Mouse (Mus musculus) hindbrain, embryonic 10.5 days (tissue): ENCODE measurements around the gene Sfxn3. TPM values are rescaled to one million over a fixed set of nuclear protein-coding genes. Genes with fewer than 3 reads are reported as not detected.

Experiments used
- DNase-seq: peaks from one replicate; pipeline ENCODE4 v3.0.0-alpha.2; 2017; ENCODE audit warnings: low spot score
- H3K27ac ChIP-seq: fragments of 300-500 bp; sonication (generic); 2 replicates; pipeline ENCODE4 v1.5.1; 2016; ENCODE audit warnings: mild to moderate bottlenecking, moderate library complexity
- H3K27me3 ChIP-seq: fragments of 300-500 bp; sonication (generic); 2 replicates; pipeline ENCODE4 v1.6.1; 2016; ENCODE audit warnings: mild to moderate bottlenecking; ENCODE audit not compliant: poor library complexity, insufficient read depth, severe bottlenecking
- H3K36me3 ChIP-seq: fragments of 300-500 bp; sonication (generic); 2 replicates; pipeline ENCODE4 v1.6.1; 2016; ENCODE audit warnings: mild to moderate bottlenecking, moderate library complexity
- H3K4me1 ChIP-seq: fragments of 300-500 bp; sonication (generic); replicated peaks from 2 replicates; pipeline ENCODE4 v1.6.1; 2016; ENCODE audit warnings: mild to moderate bottlenecking
- H3K4me3 ChIP-seq: fragments of 300-500 bp; sonication (generic); 2 replicates; pipeline ENCODE4 v1.5.1; 2016; ENCODE audit warnings: mild to moderate bottlenecking, moderate library complexity
- H3K9me3 ChIP-seq: fragments of 300-500 bp; sonication (generic); 2 replicates; pipeline ENCODE4 v1.6.1; 2016; ENCODE audit warnings: mild to moderate bottlenecking, moderate library complexity
- WGBS: fragments of 180-500 bp; shearing (Covaris S2); methylation state at CpG from one replicate; pipeline ENCODE4 v1.1.7; 2016; 5-methylcytosine and 5-hydroxymethylcytosine counted together
- polyA plus RNA-seq: library from polyadenylated mRNA; unstranded; fragments of >200 nt; fragmentation: Nextera tagmentation; extraction: Ambion mirVana; gene quantifications from 2 replicates; pipeline ENCODE4 v1.2.1, GENCODE M21; 2016

Sfxn3 gene
- polyA plus RNA-seq, 1 experiment from 2014 or later, result 17.8 TPM

GRCm38 (mm10) chr19:45075323-45076035, 28.2 kb downstream of the Sfxn3 start:
- WGBS, result under 1% methylated on average over 32 of the region's 32 CpGs
- DNase-seq, result peak; percentile 57
- Histone ChIP-seq H3K27me3 (peaks cover 85% of the 10 kb centered on the region), H3K36me3 (no peaks in the 10 kb centered on the region), H3K4me1 (peaks cover 54% of the 10 kb centered on the region), H3K4me3 (peak overlapping the region; percentile 72), H3K9me3 (no peaks in the 10 kb centered on the region), H3K27ac (peak overlapping the region; percentile 91)

- no peak overlapping the region for H3K27ac ChIP-seq
- H3K4me3 ChIP-seq, result peak overlapping the region; percentile 72
- DNase-seq, result no peak
- no peaks in the 10 kb centered on the region for H3K36me3 ChIP-seq
- no peaks in the 10 kb centered on the region for H3K9me3 ChIP-seq
- 6% methylated on average over 17 of the region's 17 CpGs for WGBS
- H3K4me1 ChIP-seq, result peaks cover 60% of the 10 kb centered on the region
- peaks cover 85% of the 10 kb centered on the region for H3K27me3 ChIP-seq
Observed at GRCm38 (mm10) chr19:45076036-45076575, 28.8 kb downstream of the Sfxn3 start.

GRCm38 (mm10) chr19:45076586-45077510, 29.5 kb downstream of the Sfxn3 start:
- WGBS, result under 1% methylated on average over 62 of the region's 62 CpGs
- Histone ChIP-seq H3K36me3 (no peaks in the 10 kb centered on the region), H3K4me3 (peak overlapping the region; percentile 72), H3K27ac (peak overlapping the region; percentile 50; the same call in 1 of the 2 replicates), H3K9me3 (no peaks in the 10 kb centered on the region), H3K27me3 (peaks cover 85% of the 10 kb centered on the region), H3K4me1 (peaks cover 64% of the 10 kb centered on the region)
- peak; percentile 72 for DNase-seq

- WGBS, result 5% methylated on average over 20 of the region's 20 CpGs
- peaks cover 67% of the 10 kb centered on the region for H3K4me1 ChIP-seq
- no peaks in the 10 kb centered on the region for H3K9me3 ChIP-seq
- H3K4me3 ChIP-seq, result 0 out of 2 replicates have a peak overlapping the region, but pooled peaks have one; percentile 2
- no peak overlapping the region for H3K27ac ChIP-seq
- DNase-seq, result no peak
- H3K27me3 ChIP-seq, result peaks cover 88% of the 10 kb centered on the region
- H3K36me3 ChIP-seq, result no peaks in the 10 kb centered on the region
Observed at GRCm38 (mm10) chr19:45077742-45078645, 30.7 kb downstream of the Sfxn3 start.

DNA sequence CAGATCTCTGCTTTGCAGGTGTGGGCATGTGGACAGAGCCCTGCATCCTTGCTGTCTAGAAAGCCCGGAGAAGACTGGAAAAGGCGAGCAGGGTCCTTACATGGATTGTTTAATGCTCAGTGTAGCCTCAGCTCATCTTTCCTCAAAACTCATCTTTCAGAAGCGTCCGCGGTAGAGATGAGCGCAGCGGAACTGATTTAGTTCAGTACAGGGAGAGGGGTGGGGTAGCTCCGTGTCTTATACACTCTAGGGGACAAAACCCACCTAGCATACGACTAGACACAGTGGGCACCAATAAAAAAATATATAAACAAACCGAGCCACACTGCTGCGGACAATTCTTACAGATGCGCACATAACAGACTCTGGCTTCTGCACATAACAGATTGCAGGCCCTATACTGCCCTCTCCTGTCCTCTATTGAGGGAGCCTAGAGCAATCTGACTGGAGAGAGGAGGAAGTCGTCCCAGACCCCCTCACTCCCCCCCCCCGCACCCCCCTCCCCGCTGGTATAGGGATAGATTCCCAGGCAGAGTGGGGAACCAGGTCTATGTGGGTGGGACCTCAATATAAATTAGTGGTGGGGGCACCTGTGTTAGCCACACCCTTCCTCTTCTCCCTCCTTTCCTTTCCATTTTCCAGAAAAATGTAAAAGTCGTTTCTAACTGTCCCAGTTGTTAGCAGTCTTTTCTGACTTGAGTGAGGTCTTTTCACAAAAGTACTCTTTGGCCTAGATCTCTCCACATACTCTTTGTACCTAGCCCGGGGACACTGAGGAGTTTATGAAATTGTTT, 31.9 kb downstream of the Sfxn3 start:
- peak; percentile 53 for DNase-seq
- Histone ChIP-seq H3K4me3 (peak overlapping the region; percentile 44), H3K36me3 (no peaks in the 10 kb centered on the region), H3K4me1 (peaks cover 73% of the 10 kb centered on the region), H3K9me3 (no peaks in the 10 kb centered on the region), H3K27ac (no peak overlapping the region), H3K27me3 (peaks cover 92% of the 10 kb centered on the region)
- WGBS, result 6% methylated on average over 17 of the region's 17 CpGs

- Histone ChIP-seq H3K36me3 (no peaks in the 10 kb centered on the region), H3K27ac (peak overlapping the region; percentile 29; the same call in 1 of the 2 replicates), H3K9me3 (no peaks in the 10 kb centered on the region), H3K27me3 (peaks cover 100% of the 10 kb centered on the region), H3K4me3 (peak overlapping the region; percentile 44), H3K4me1 (peaks cover 74% of the 10 kb centered on the region)
- peak; percentile 59 for DNase-seq
- under 1% methylated on average over 45 of the region's 45 CpGs for WGBS
Observed at GRCm38 (mm10) chr19:45079769-45080515, 32.6 kb downstream of the Sfxn3 start.

GRCm38 (mm10) chr19:45080711-45081110, 33.4 kb downstream of the Sfxn3 start:
- Histone ChIP-seq H3K36me3 (no peaks in the 10 kb centered on the region), H3K4me3 (peak overlapping the region; percentile 44), H3K9me3 (no peaks in the 10 kb centered on the region), H3K27ac (no peak overlapping the region), H3K4me1 (peaks cover 68% of the 10 kb centered on the region), H3K27me3 (peaks cover 100% of the 10 kb centered on the region)
- WGBS, result 1% methylated on average over 17 of the region's 17 CpGs
- DNase-seq, result peak; percentile 31

DNA sequence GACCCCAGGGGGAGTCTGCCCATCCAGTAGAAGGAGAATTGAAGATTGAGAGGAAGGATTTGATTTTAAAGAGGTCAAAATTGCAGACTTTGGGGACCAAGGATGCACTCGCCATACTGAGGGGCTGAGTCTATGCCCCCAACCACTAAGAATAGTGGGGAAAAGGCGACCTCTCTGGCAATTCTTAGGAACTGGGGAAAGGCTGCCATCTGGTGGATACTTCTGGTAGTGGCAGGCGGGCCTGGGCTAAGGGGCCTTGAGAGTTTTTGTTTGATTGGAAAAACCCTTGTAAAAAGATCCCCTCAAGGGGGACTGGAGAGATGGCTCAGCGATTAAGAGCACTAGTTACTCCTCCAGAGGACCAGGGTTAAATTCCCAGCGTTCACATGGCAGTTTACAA, 34.0 kb downstream of the Sfxn3 start:
- Histone ChIP-seq H3K9me3 (no peaks in the 10 kb centered on the region), H3K4me1 (peaks cover 65% of the 10 kb centered on the region), H3K27me3 (peaks cover 100% of the 10 kb centered on the region), H3K4me3 (peak overlapping the region; percentile 44), H3K36me3 (no peaks in the 10 kb centered on the region), H3K27ac (no peak overlapping the region)
- peak; percentile 82 for DNase-seq
- 0% methylated on average over 5 of the region's 5 CpGs for WGBS

GRCm38 (mm10) chr19:45081841-45082550, 34.7 kb downstream of the Sfxn3 start:
- H3K9me3 ChIP-seq, result no peaks in the 10 kb centered on the region
- peak; percentile 66 for DNase-seq
- 17% methylated on average over 11 of the region's 11 CpGs for WGBS
- H3K27me3 ChIP-seq, result peaks cover 100% of the 10 kb centered on the region
- no peak overlapping the region for H3K27ac ChIP-seq
- peaks cover 58% of the 10 kb centered on the region for H3K4me1 ChIP-seq
- no peak overlapping the region for H3K4me3 ChIP-seq
- no peaks in the 10 kb centered on the region for H3K36me3 ChIP-seq

DNA sequence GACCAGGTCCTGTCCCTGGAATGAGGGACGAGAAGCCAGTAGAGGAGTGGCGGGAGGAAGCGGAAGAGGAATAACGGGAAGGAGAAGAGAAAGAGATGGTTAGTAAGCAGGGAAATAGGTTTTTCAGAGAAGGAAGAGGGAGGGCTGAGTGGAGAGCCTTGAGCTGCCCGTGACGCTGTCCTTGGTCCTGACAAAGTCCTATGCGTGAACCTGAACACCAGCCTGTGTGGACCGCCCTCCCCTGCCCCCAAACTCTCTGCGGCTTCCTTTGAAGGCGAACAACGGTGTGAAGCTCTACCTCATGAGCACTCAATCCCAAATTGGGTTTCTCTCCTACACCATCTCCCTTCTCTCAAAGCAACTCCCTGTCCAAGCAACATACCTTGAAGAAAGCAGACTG, 50.6 kb downstream of the Sfxn3 start:
- no peaks in the 10 kb centered on the region for H3K9me3 ChIP-seq
- H3K27ac ChIP-seq, result no peak overlapping the region
- H3K4me1 ChIP-seq, result no peaks in the 10 kb centered on the region
- H3K27me3 ChIP-seq, result peaks cover 48% of the 10 kb centered on the region
- WGBS, result 29% methylated on average over 11 of the region's 11 CpGs
- no peak overlapping the region for H3K4me3 ChIP-seq
- DNase-seq, result peak; percentile 59
- H3K36me3 ChIP-seq, result no peaks in the 10 kb centered on the region
